Mouse (Mus musculus) myocyte (in vitro differentiated cells): Measurements from ENCODE around the gene Gm9507.
"Not testable (repeated sequence)": the region's sequence is repeated elsewhere in the genome, so short reads cannot be mapped to it uniquely, and the experiment has no call there.

Experiments used
- E2F4 ChIP-seq: IDR thresholded peaks from one replicate; pipeline ENCODE4 v1.6.1; 2011; ENCODE audit warnings: mild to moderate bottlenecking, control low read depth, moderate library complexity; ENCODE audit not compliant: insufficient read depth
- MAX ChIP-seq: IDR thresholded peaks from one replicate; pipeline ENCODE4 v1.6.1; 2011; ENCODE audit warnings: low read depth, mild to moderate bottlenecking, control low read depth
- POLR2A ChIP-seq: IDR thresholded peaks from one replicate; pipeline ENCODE4 v1.6.1; 2011; ENCODE audit warnings: low read depth, mild to moderate bottlenecking, control low read depth, moderate library complexity; ENCODE audit not compliant: insufficient read length
- TCF12 ChIP-seq: IDR thresholded peaks from one replicate; pipeline ENCODE4 v1.6.1; 2011; ENCODE audit warnings: mild to moderate bottlenecking, control low read depth; ENCODE audit not compliant: poor library complexity, insufficient read depth, severe bottlenecking
- USF1 ChIP-seq: IDR thresholded peaks from one replicate; pipeline ENCODE4 v1.6.1; 2011; ENCODE audit warnings: low read depth, mild to moderate bottlenecking, control low read depth, moderate library complexity

GRCm38 (mm10) chr10:77782442-77782841 is 29.2 kb downstream of the Gm9507 start, which contains the start of gene Gm3250:
- not testable (repeated sequence) for TF ChIP-seq POLR2A, E2F4, USF1, MAX, TCF12
